Mouse (Mus musculus) spleen, adult 12 weeks (tissue): ENCODE data around the gene Mrpl11.
"Not testable (repeated sequence)": the region's sequence is repeated elsewhere in the genome, so short reads cannot be mapped to it uniquely, and the experiment has no call there.

Source experiments
- DNase-seq: peaks from one replicate; pipeline ENCODE4 v3.0.0; 2022; ENCODE audit warnings: low spot score

The Mrpl11 gene

DNA sequence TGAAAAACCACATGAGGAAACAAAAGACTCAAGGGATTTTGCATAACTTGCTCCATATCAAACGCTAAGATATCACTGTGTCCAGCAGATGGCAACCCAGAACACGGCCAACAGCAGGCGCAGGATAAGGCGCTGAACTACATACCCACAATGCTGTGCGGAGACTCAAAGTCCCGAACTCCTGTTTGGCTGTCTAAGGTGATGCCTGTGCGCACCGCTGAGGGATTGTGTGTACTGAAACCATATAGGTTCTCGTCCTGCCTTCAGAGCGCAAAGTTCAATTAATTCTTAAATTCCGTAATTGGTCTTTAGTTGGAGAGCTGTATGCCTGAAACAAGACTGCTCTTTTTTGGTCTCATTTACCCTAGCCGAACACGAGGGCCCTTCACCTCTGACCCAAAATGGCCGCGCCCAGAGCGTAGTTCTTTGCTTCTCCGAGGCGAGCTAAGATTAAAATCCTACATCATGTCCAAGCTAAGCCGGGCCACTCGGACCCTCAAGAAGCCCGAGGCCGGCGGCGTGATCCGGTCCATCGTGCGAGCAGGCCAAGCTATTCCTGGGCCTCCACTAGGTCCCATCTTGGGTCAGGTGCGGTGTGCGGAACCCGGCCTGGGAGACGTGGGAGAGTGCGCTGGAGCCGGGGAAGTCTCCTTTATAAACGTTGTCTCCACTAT lies at the start of gene Mrpl11:
Gene Mrpl11 (plus strand): TSS at position 220 of the 674 bp plus-strand sequence.
- DNase-seq = peak; percentile 83

DNA sequence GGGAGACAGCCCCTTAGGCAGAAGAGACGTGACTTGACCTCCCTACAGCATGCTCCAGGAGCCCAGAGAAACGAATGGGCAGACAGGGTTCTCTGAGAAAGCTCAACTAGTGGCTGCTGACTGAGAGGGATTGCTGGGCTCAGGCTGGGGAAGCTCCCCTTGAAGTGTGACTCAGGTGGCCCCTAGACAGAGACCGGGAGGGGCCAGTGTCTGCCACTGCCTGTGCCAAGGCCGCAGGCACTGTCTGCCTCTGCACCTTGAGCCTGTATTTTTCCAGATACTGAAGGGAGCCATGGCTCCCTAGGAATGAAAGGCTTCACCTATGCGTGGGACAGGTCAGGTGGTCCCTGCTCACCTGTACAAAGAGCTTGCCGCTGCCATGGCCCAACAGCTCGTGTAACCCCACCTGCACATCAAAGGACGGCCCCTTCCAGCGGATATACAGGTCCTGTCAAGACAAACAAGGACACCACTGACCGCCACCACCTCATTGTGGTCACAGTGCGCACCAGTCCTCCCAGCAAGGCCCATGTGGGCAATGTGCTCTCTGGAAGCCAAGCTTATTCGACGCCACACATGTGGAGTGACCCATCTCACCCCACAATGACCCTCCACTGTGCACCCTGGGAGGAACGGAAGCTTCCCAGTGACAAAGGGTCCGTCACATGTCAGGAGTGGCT lies 45.9 kb upstream of the Mrpl11 start:
- DNase-seq = no peak

DNA sequence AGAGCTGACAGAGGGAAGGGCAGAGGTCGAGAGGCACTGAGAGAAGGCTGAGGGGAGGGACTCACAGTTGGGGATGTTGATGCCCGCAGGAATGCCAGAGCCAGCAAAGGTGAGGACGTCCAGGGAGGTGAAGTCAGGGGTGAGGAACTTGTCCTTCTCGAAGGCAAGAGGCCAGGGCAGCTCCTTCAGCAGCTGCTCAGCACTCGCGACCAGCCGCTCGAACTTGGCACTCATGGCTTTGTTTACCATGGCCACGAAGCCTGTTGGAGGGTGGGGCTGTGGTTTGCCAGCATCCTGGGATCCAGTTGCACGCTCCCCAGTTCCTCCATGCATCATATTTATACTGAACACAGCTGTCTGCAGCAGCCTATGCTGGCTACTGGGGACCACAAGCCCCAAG lies 45.1 kb upstream of the Mrpl11 start:
- DNase-seq = no peak

DNA sequence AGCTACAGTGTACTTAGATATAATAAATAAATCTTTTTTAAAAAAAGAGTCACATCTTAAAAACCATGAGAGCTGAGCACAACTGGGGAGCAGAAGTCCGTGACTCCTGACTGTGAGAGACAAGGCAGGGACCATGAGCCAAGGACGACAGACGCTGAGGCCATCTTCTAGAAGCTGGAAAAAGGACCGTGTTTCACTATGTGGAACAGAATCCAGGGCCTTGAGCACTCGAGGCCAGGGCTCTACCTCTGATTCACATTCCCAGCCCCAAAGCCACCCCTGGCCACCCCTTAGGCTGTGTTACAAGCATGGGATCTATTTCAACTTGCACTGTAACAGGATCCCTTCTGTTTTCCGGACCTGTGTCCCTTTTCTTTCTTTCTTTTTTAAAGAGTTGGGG lies 42.3 kb upstream of the Mrpl11 start:
- DNase-seq = no peak

DNA sequence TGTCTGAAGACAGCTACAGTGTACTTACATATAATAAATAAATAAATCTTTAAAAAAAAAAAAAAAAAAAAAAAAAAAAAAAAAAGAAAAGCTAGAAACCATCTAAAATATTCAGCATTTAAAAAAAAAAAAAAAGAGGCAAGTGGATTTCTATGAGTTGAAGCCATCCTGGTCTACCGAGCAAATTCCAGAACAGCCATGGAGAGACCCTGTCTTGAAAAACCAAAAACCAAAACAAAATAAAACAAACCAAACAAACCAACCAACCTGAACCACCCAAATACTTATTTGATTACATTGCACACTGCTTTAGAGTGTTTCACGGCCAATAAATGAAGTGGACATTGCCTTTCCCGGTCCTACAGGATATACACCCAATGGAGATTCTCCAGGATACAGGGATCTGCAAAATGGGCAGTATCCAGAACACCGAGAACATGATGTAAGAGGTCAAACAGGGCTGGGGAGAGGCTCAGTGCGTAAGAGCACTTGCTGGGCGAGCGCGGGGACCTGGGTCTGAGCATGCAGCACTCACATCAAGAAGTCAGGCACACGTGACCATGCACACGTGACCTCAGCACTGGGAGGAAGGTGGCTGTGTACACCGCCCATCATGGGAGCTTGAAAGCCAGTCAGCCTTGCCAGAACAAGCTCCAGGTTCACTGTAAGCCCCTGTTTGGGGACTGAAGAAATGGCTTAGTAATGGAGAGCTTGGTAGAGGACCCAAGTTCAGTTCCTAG lies 36.7 kb upstream of the Mrpl11 start:
- DNase-seq = no peak

DNA sequence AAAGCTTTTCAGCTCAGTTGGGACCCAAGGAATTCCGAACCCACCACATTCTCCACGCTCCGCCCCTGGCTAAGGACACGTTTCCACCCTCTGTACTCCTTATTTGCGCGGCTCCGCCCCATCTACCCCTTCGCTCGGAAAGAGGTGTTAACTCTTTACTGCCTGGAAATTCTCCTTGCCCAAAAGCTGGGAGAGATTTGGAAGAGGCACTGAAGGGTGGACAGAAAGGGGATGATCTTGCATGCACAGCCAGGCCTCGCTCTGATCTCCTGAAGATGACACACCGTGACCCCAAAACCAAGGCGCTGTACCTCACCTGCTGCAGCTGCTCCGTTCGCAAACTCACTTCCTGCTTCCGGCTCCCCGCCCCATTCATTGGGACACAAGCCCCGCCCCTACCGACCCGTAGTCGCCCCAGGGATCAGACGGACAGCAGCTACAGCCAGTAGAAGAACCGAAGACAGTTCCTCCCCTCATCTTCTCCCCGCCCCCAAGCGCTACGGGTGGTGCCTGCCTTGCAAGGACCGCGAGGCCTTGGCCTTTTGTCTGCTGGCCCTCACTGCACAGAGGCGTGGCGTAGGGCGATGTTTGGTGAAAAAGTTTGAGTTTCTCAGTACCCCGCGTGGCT lies 33.9 kb upstream of the Mrpl11 start, which contains the start of gene Dpp3:
Gene Dpp3 (minus strand): TSS at position 384 of the 628 bp plus-strand sequence.
- DNase-seq = peak; percentile 95

DNA sequence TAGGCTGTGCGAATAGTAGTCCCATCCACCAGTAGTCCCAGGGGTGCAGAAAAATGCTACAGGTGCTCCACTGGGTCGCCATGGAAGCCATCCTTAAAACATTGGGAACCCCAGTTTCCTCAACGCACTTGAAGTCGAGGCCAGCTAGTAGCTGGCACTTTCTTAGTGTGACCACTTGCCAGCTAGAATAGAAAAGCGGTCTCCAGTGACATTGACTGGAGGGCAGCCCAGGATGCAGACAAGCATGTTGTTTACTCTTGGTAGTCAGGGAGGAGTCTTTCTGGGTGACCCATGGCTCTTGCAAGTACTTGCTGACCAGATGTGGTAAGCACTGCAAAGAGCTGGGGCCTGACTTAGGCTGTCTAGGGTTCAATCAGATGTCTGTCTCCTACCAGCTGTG lies 33.2 kb upstream of the Mrpl11 start:
- DNase-seq = no peak

DNA sequence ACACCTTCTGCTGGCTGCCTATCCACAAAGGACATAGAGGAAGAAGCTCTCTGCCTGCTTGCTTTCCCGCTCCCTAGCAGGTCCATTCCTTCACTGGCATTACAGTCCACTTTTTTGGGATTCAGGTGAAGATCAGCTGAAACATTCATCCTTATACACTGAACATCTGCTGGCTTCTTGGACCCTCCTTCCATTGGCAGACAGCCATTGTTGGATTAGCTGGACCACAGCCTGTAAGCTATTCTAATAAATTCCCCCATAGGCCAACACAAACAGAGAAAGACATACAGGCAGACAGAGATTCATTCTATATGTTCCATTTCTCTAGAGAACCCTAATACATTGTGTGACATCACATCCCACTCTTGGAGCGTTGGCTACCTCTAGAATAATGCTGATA lies 25.1 kb upstream of the Mrpl11 start:
- DNase-seq = no peak

DNA sequence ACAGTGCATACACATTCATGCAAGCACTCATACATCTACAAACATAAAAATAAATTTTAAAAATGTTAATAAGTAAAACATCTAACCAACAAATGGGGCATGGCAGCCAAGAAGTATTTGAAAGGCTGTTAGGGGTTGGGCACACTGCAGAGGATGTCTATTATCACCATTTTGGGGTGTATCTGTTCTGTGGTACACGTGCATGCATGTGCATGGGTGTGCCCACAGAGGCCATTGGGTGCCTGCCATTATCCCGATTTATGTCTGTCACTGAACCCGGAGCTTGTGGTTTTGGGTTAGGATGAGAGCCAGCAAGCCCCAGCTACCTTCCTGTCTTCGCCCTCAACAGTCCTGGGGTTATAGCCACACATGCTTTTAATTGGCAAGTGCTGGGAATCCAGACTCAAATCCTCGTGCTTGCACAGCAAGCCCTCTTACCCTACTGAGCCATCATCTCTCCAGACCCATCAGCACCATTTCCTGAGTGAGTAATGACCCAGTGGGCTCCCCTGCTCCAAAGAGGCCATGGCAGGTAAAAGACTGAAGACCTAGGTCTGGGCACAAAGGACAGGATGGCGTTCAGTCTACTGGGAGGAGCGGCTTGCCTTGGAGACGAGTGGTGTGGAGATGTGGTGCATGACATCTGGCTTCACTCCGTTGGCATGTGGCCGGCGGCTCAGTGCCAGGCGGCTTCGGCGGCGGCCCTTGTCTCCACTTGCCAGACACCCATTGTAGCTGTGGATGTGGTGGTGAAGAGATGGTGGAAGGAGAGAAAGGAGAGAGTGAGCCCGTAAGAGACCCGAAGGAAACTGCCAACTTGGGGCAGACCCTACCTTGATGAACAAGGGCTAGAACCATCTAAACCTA lies 24.3 kb upstream of the Mrpl11 start:
- no peak for DNase-seq

DNA sequence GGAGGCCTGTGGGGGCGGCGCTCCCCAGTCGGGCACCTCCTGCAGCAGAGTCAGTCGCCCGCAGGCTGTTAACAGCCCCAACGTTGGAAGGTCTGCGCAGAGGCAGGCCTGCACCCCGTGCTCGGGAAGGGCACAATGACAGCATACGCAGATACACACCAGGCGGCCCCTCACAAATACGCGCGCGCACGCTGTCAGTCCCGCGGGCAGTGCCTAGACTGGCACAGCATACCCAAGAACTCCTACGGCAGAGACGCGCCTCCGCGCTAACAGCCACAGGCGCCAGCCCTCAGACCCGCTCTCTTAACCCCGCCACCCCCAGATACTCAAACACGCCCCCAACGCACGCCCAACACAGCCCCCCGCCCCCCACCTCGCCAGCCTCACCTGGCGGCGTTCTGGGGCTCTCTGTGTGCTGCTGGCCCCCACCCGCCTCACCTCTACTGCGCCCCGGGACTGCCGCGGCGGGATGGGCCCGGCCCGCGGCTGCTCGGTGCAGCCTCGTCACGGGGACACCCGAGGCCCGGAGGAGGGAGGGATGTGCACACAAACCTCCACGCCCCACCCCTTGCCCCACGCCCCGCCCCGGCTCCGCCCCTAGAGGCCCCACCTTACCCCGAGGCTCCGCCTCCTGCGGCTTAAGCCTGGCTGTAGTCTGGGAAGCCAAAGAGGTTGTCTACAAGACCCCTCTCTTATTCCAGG lies 19.2 kb upstream of the Mrpl11 start, which contains the start of gene Peli3:
Gene Peli3 (minus strand): TSS at position 577 of the 702 bp plus-strand sequence.
- DNase-seq = peak; percentile 52

DNA sequence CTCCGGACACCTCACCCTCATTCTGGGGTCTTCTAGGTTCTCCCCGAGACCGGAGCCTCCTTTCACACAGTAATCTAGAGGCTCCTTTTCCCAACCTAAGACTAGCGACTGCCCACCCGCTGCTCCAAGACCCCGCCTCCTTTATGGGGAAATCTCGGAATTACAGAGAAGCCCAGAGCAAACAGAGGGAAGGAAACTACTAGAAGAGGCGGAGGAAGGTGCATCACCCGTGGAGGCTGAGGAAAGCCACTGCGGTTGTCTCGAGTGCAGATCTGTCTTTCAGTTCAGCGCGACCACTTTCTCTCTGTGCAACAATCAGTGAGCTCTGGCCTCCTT lies 18.7 kb upstream of the Mrpl11 start:
- no peak for DNase-seq

DNA sequence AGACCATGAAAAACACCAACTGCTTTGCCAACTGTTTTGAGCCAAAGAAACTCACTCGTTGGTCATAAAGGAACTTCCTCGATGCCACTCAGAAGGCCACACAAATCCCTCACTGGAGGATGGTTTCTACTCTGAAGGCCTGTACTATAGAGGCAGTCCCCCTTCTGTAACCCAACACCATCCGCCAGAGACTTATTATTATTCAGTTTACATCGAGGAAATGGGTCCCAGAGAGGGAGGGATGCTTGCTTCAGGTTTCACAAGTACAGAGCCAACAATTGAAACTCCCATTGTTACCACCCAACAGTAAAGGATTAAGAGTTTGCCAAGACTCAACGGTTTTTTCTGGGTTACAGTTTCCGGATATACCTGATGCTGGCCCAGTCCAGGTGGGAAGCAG lies 16.4 kb upstream of the Mrpl11 start:
- DNase-seq = no peak

DNA sequence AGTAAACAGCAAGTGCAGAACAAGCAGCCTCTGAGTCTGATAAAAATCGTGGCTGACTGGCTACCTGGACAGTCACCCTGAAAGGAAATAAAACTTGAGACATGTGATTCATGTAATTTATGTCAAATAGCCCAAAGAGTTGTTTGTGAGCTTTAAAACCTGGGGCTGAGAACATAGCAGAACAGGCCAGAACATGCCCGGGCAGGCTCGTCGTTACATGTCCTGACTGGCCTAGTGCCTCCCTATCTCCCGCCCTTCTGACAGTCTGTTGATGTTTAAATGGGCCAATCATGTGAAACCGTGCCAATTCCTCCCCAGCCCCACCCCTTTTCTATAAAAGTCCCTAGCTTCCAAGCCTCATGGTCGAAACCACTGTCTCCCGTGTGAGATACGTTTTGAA lies 13.3 kb upstream of the Mrpl11 start:
- not testable (repeated sequence) for DNase-seq

DNA sequence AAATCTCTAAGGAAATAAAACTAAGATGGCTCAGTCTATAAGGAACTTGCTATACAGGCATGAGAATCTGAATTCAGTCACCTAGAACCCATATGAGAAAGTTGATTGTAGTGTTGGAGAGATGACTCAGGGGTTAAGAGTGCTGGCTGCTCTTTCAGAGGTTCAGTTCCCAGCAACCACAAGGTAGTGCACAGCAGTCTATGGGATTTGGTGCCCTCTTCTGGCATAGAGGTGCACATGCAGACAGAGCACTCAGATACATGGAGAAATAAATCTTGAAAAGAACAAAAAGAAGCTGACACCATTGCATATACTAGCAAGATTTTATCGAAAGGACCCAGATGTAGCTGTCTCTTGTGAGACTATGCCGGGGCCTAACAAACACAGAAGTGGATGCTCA lies 6.3 kb downstream of the Mrpl11 start:
- DNase-seq = no peak

DNA sequence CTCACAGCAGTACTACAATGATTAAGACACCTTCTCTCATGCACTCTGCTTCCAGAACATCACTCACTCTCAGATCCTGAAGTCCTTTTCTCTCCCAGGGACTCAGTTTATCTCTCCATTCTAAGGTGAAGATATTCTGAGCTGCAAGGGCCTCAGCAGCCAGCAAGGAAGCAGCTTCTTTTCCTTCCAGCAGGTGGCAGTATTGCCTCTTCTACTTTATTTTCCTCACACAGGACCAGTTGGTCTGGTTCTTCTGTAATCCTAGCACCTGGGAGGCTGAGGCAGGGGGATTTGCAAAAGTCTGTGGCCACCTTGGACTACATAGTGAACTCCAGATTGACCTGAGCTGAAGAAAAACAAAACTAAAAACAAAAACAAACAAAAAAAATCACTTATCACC lies 19.8 kb downstream of the Mrpl11 start:
- peak; percentile 16 for DNase-seq

DNA sequence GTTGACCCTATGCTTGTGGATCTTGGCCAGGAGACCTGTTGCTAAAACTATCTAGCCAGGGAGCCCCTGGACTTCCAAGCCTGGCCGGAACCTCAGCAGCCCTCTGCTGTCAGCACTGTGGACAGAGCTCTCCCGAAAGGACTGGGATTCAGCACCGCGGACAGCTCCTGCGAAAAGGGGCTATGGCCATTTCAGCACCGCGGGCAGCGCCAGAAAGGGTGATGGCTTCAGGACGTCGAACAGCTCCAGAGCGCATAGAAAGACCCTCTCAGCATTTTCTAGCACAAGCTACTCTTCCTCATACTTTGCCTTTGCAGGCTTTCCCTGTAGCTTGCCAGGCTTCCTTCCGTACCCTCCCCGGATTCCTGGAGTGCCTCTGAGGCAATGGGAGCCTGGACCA lies 27.1 kb downstream of the Mrpl11 start:
- DNase-seq = peak; percentile 63

DNA sequence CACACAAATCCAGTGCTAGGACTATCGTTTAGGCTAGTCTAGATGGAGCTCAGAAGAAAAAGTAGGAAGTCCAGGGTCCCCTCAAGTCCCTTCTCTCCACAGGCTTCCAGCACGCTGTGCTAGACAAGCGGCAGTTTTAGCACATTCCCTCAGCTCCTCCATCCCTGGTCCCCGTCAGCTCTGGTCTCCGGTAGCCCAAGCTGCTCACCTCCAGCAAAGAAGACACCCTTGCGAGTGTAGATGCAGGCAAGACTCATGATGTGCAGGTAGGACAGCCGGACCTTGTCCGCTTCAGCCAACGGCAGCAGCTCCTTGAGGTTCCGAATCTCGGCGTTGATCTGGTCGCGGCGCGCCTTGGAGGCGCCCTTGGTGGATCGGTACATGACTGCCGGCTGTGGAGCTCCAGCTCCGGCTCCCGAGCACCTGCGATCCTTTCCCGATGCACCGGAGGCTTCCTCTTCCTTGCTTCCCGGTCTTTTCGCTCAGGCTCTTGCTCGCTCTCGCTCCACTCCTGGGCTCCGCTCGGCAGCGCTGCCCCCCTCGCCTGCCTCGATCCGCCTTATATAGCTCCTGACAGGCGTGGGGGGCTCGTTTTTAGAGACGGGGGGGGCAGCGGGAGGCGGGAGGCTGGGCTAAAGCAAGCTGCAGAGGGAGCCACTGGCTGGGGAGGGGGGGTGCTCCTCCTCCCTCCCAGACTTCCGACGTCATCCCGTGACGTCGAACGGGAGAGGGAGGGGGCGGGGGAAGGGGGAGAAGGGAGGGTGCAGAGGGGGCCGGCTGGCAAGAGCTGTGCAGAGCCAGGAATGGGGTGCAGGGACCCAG lies 27.7 kb downstream of the Mrpl11 start:
- DNase-seq = no peak

DNA sequence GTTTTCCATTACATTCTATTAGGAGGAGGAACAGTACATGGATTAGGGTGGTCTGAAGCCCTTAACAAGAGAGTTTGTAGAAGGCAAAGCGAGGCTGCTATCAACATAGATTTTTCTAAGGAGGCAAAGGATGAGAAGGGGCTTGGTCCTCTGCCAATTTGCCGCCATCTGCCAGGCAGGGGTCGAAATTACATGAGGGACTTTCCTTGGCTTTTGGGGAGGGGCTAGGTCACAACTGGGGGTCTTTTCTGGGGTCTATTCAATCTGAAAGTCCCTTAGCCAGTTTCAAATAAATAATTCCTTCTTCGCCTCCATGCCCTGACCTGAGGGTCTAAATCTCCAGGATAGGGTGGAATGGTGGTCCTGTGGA lies 28.3 kb downstream of the Mrpl11 start, which contains the start of gene Npas4:
Gene Npas4 (minus strand): TSS at position 61 of the 370 bp plus-strand sequence.
- no peak for DNase-seq

DNA sequence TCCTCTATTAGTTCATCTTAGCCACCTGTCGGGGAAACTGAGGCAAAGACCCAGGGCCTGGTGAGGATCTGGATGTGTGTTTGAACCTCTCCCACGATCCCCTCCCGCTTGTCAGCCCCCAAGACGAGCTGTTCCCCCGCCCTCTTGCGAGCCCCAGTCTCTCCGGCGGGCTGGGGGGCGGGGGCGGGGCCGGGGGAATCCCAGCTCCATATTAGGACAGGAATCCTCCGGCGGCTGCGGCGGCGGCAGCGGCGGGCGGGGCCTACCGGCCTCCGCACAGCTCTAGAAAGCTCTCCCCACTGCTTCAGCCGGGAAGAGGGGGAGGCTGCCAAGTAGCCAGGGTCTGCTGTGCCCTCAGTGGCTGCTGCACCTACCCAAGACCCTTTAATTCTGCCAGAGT lies 28.8 kb downstream of the Mrpl11 start:
- DNase-seq = no peak

DNA sequence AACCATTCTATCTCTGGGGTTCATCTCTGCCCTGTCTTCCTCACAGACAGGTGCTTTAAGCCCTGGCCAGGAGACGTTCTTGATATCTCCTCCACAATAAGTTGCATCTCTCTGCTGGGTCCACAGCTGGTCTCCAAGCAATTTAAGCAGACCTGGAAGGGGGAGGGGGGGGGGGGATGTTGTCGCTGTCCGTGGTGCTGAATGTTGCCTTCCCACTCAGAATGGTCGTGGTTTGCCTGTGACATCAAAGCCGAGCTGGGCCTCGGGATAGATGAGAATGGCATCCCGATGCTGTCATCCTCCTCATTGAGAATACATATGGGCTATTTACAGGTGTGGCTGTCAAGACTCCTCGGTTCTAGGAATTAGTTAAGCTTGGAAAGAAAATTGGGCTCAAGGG lies 30.4 kb downstream of the Mrpl11 start:
- no peak for DNase-seq
